Mouse (Mus musculus): ENCODE measurements at regions not wholly inside any gene's neighbourhood (a gene's known extent, or its start where the extent isn't known, plus 50 kb on each side); places are given as distances from the start of the nearest gene placed in this dataset.

- WGBS, result 41% methylated on average over 6 of the region's 6 CpGs
- Histone ChIP-seq H3K27ac (ENCODE audit: insufficient read depth, low read depth, low read length) (no peak overlapping the region), H3K4me1 (ENCODE audit: control insufficient read depth, insufficient read depth, low read length) (no peaks in the 10 kb centered on the region), H3K4me3 (ENCODE audit: insufficient read depth, low read depth, low read length) (no peak overlapping the region)
- TF ChIP-seq POLR2A (IDR thresholded peaks at IDR 0.05; ENCODE audit: insufficient read depth, low read depth, low read length), result no peak
Observed at GRCm38 (mm10) chr13:48042572-48042971, 218.5 kb upstream of the Id4 start.

DNA sequence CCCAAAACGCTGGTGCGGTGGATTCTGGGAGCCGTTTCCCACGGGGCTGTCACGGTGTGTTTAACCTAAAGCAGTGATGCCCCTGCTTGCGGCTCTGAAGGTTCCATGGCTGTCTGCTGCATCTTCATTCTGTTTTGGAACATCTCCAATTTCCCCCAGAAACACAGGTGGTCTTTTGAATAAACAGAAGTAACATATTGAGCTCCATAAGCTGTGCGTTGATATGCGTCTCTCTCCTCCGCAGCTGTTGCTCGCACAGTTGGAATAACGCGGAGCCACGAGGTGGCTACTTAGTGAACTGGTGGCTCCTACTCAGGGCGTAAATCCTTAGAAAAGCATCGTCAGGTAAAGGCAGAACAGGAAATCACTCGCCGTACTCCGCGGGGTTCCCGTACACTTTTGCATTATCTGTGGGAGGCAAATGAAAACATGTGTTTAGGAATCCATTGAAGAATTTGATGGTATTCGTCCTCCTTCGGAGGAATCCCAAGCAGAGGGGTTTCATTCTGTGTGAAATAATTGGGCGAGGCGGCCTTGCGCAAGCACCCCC is 214.8 kb upstream of the Id4 start:
- no peak overlapping the region for H3K4me3 ChIP-seq (ENCODE audit: insufficient read depth, low read depth, low read length)
- 77% methylated on average over 25 of the region's 25 CpGs for WGBS
- H3K4me1 ChIP-seq (ENCODE audit: control insufficient read depth, insufficient read depth, low read length), result no peaks in the 10 kb centered on the region
- no peak for TF ChIP-seq POLR2A (IDR thresholded peaks at IDR 0.05; ENCODE audit: insufficient read depth, low read depth, low read length)
- TF ChIP-seq CTCF (IDR thresholded peaks at IDR 0.05; ENCODE audit: insufficient read depth, low read depth, low read length), result no peak
- no peak overlapping the region for H3K27ac ChIP-seq (ENCODE audit: insufficient read depth, low read depth, low read length)

- no peak overlapping the region for H3K4me3 ChIP-seq (ENCODE audit: insufficient read depth, low read depth, low read length)
- TF ChIP-seq POLR2A (IDR thresholded peaks at IDR 0.05; ENCODE audit: insufficient read depth, low read depth, low read length), result no peak
- no peak for TF ChIP-seq CTCF (IDR thresholded peaks at IDR 0.05; ENCODE audit: insufficient read depth, low read depth, low read length)
- 98% methylated on average over 6 of the region's 6 CpGs for WGBS
- no peaks in the 10 kb centered on the region for H3K4me1 ChIP-seq (ENCODE audit: control insufficient read depth, insufficient read depth, low read length)
- no peak overlapping the region for H3K27ac ChIP-seq (ENCODE audit: insufficient read depth, low read depth, low read length)
Observed at GRCm38 (mm10) chr13:48049796-48050195, 211.2 kb upstream of the Id4 start.

GRCm38 (mm10) chr13:48074630-48075029 is 186.4 kb upstream of the Id4 start:
- no peak overlapping the region for H3K27ac ChIP-seq (ENCODE audit: insufficient read depth, low read depth, low read length)
- no peak for TF ChIP-seq CTCF (IDR thresholded peaks at IDR 0.05; ENCODE audit: insufficient read depth, low read depth, low read length)
- no peak for TF ChIP-seq POLR2A (IDR thresholded peaks at IDR 0.05; ENCODE audit: insufficient read depth, low read depth, low read length)
- H3K4me1 ChIP-seq (ENCODE audit: control insufficient read depth, insufficient read depth, low read length), result 0 out of 2 replicates have a peak, but pooled peaks cover 2% of the 10 kb centered on the region
- no peak overlapping the region for H3K4me3 ChIP-seq (ENCODE audit: insufficient read depth, low read depth, low read length)

DNA sequence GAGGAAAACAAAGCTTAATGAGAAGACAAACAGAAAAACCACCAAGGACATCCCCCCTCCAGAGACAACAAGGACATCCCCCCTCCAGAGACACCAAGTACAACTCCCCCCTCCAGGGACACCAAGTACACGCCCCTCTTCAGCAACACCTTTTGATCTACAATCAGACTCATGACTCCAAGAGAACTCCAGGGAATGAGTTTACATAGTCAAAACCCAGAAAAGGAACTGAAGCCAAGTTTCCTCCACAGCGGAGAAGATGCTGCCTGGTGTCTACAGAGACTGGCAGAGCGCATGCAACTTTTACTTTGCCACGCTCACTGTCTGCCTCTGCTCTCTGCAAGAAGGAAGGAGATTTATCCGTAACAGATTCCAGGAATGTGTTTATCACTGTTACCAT is 185.7 kb upstream of the Id4 start:
- Histone ChIP-seq H3K27ac (ENCODE audit: insufficient read depth, low read depth, low read length) (no peak overlapping the region), H3K4me1 (ENCODE audit: control insufficient read depth, insufficient read depth, low read length) (0 out of 2 replicates have a peak, but pooled peaks cover 2% of the 10 kb centered on the region), H3K4me3 (ENCODE audit: insufficient read depth, low read depth, low read length) (no peak overlapping the region)
- TF ChIP-seq POLR2A (IDR thresholded peaks at IDR 0.05; ENCODE audit: insufficient read depth, low read depth, low read length) (no peak), CTCF (IDR thresholded peaks at IDR 0.05; ENCODE audit: insufficient read depth, low read depth, low read length) (no peak)
- WGBS, result 85% methylated on average over 5 of the region's 5 CpGs

DNA sequence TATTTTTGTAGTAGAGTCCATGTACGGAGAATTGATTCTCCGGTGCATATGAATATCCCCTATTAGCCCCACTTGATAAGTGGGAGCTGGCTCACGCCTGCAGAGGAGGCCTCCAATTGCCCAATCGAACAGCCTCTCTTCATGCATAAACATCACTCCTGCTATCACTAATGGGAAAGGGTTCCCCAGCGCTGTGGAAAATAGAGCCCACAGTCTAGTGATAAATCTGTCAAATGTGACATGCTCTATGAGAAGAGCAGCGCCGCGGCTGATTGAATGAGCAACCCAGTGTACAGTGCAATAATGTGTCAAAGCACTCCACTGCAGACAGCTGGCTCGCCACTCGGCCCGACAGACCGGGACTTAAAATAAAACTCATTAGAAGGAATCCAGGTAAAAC is 182.8 kb upstream of the Id4 start:
- 52% methylated on average over 12 of the region's 12 CpGs for WGBS
- Histone ChIP-seq H3K4me1 (ENCODE audit: control insufficient read depth, insufficient read depth, low read length) (0 out of 2 replicates have a peak, but pooled peaks cover 2% of the 10 kb centered on the region), H3K4me3 (ENCODE audit: insufficient read depth, low read depth, low read length) (no peak overlapping the region), H3K27ac (ENCODE audit: insufficient read depth, low read depth, low read length) (no peak overlapping the region)
- no peak for TF ChIP-seq POLR2A (IDR thresholded peaks at IDR 0.05; ENCODE audit: insufficient read depth, low read depth, low read length)
- TF ChIP-seq CTCF (IDR thresholded peaks at IDR 0.05; ENCODE audit: insufficient read depth, low read depth, low read length), result no peak

- WGBS, result 99% methylated on average over 2 of the region's 2 CpGs
- H3K27ac ChIP-seq (ENCODE audit: insufficient read depth, low read depth, low read length), result no peak overlapping the region
- no peak for TF ChIP-seq POLR2A (IDR thresholded peaks at IDR 0.05; ENCODE audit: insufficient read depth, low read depth, low read length)
- no peak for TF ChIP-seq CTCF (IDR thresholded peaks at IDR 0.05; ENCODE audit: insufficient read depth, low read depth, low read length)
Observed at GRCm38 (mm10) chr13:48083294-48083693, 177.7 kb upstream of the Id4 start.

DNA sequence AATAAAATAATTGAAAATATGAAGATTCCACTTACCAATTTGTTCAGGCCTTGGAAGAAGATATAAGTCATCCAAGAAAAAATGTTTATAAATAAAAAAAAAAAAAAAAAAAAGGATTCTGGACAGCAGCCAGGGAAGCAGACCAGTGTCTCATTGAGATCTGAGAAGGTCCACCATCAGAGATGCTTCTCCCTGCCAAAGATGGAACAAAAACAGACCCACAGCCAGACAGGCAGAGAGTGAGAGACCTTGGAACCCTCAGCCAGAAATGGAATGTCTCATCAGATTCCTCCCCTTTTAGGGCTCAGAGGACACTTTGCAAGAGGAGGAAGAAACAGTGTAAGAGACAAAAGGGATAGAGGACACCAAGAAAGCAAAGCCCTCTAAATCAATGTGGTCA is 177.2 kb upstream of the Id4 start:
- H3K27ac ChIP-seq (ENCODE audit: insufficient read depth, low read depth, low read length), result no peak overlapping the region
- H3K4me1 ChIP-seq (ENCODE audit: control insufficient read depth, insufficient read depth, low read length), result no peaks in the 10 kb centered on the region
- no peak overlapping the region for H3K4me3 ChIP-seq (ENCODE audit: insufficient read depth, low read depth, low read length)
- TF ChIP-seq POLR2A (IDR thresholded peaks at IDR 0.05; ENCODE audit: insufficient read depth, low read depth, low read length) (no peak), CTCF (IDR thresholded peaks at IDR 0.05; ENCODE audit: insufficient read depth, low read depth, low read length) (no peak)

More at GRCm38 (mm10) chr13:48083294-48083693, 177.7 kb upstream of the Id4 start:
- Histone ChIP-seq H3K4me3 (ENCODE audit: insufficient read depth, low read depth, low read length) (no peak overlapping the region), H3K4me1 (ENCODE audit: control insufficient read depth, insufficient read depth, low read length) (no peaks in the 10 kb centered on the region)

DNA sequence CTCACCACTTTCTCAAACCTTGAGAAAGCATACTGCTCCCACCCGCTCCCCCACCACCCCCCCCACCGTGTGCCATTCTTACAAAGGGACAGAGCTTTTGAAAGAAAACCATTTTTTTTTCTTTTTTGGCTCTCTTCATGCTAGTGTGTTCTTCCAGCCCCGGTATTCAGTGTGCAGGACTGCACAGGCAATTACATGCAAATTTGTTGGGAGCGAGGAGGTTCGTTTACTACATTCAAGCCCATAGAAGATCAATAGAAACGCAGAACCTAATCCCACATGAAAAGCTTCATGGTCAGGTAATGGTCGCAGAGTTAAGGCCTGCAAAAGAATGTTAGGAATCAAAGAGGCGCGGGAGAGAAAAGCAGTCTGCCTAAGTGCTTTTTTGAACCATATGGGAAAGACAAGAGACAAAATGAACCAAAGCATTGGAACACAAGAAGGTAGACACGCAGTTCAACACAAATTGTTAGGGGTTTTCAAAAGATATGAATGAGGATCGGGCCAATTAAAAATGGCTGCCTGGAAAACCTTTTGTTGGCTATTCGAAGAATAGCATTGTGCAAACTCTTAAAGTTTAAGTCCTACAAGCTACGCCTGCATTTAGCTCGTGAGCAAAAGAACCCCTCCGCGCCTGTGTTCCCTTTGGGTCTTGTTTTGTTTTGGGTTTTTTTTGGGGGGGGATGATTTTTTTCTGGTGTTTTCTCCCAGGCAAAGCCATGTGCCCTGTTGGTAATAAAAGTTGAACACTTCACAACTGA is 166.6 kb upstream of the Id4 start:
- no peak overlapping the region for H3K4me3 ChIP-seq (ENCODE audit: insufficient read depth, low read depth, low read length)
- H3K4me1 ChIP-seq (ENCODE audit: control insufficient read depth, insufficient read depth, low read length), result no peaks in the 10 kb centered on the region
- WGBS, result 36% methylated on average over 16 of the region's 16 CpGs
- TF ChIP-seq POLR2A (IDR thresholded peaks at IDR 0.05; ENCODE audit: insufficient read depth, low read depth, low read length) (no peak), CTCF (IDR thresholded peaks at IDR 0.05; ENCODE audit: insufficient read depth, low read depth, low read length) (no peak)
- no peak overlapping the region for H3K27ac ChIP-seq (ENCODE audit: insufficient read depth, low read depth, low read length)

Measured in olfactory bulb, adult 2 months (tissue).